Mouse (Mus musculus): ENCODE data around the gene Lypla2. TPM values are rescaled to one million over a fixed set of nuclear protein-coding genes. Genes with fewer than 3 reads are reported as not detected.
A peak's percentile ranks its signal among the peaks of the same experiment; 100 is the strongest.
"Not testable (repeated sequence)": the region's sequence is repeated elsewhere in the genome, so short reads cannot be mapped to it uniquely, and the experiment has no call there.

Lypla2 gene
- 10 to 100 TPM; 25.2 to 29.8 TPM for total RNA-seq (2021)
- long read RNA-seq, experiment 1, transcript Lypla2-201 (10 exons, 1,626 nt): major isoform, 48 of 53 reads
- long read RNA-seq, experiment 1, partial matches to known transcripts: 1 of 53 reads
- long read RNA-seq, experiment 1, other reads (novel, unspliced or antisense): 4 of 53 reads
- long read RNA-seq, experiment 2, transcript Lypla2-201 (10 exons, 1,626 nt): major isoform, 45 of 49 reads
- long read RNA-seq, experiment 2, partial matches to known transcripts: 0 of 49 reads
- long read RNA-seq, experiment 2, other reads (novel, unspliced or antisense): 2 of 49 reads

- peak; percentile 91 for DNase-seq (ENCODE audit: low spot score)
These were observed at the start of gene Lypla2 for GRCm38 (mm10) chr4:135972556-135972906. Gene Lypla2, minus strand, starts transcription at chr4:135972626.

GRCm38 (mm10) chr4:136021549-136022047, 49.2 kb upstream of the Lypla2 start, which contains the start of gene Eloa:
Gene Eloa, minus strand, starts transcription at chr4:136021763.
- DNase-seq (ENCODE audit: low spot score): peak; percentile 100

GRCm38 (mm10) chr4:136020743-136021548, 48.5 kb upstream of the Lypla2 start:
- DNase-seq (ENCODE audit: low spot score): peak; percentile 10

GRCm38 (mm10) chr4:136016059-136016602, 43.7 kb upstream of the Lypla2 start:
- DNase-seq (ENCODE audit: low spot score): no peak

GRCm38 (mm10) chr4:136010586-136010985, 38.2 kb upstream of the Lypla2 start:
- DNase-seq (ENCODE audit: low spot score): no peak

GRCm38 (mm10) chr4:136008782-136009447, 36.5 kb upstream of the Lypla2 start:
- DNase-seq (ENCODE audit: low spot score): no peak

GRCm38 (mm10) chr4:136006821-136007220, 34.4 kb upstream of the Lypla2 start:
- DNase-seq (ENCODE audit: low spot score): no peak

GRCm38 (mm10) chr4:136004921-136005320, 32.5 kb upstream of the Lypla2 start:
- no peak for DNase-seq (ENCODE audit: low spot score)

- no peak for DNase-seq (ENCODE audit: low spot score)
These were observed 31.8 kb upstream of the Lypla2 start for GRCm38 (mm10) chr4:136004107-136004675.

- DNase-seq (ENCODE audit: low spot score): no peak
These were observed 22.7 kb upstream of the Lypla2 start for GRCm38 (mm10) chr4:135995118-135995517.

GRCm38 (mm10) chr4:135993941-135994340, 21.5 kb upstream of the Lypla2 start:
- DNase-seq (ENCODE audit: low spot score): no peak

GRCm38 (mm10) chr4:135987714-135988113, 15.3 kb upstream of the Lypla2 start:
- DNase-seq (ENCODE audit: low spot score): no peak

GRCm38 (mm10) chr4:135986943-135987710, 14.7 kb upstream of the Lypla2 start, which contains the start of gene Pithd1:
Gene Pithd1, minus strand, starts transcription at chr4:135987264.
- peak; percentile 91 for DNase-seq (ENCODE audit: low spot score)

- DNase-seq (ENCODE audit: low spot score): peak; percentile 15
These were observed 14.0 kb upstream of the Lypla2 start for GRCm38 (mm10) chr4:135986301-135986942.

GRCm38 (mm10) chr4:135985769-135986168, 13.3 kb upstream of the Lypla2 start:
- no peak for DNase-seq (ENCODE audit: low spot score)

- DNase-seq (ENCODE audit: low spot score): no peak
These were observed 12.8 kb upstream of the Lypla2 start for GRCm38 (mm10) chr4:135985193-135985592.

- DNase-seq (ENCODE audit: low spot score): no peak
These were observed 12.1 kb upstream of the Lypla2 start for GRCm38 (mm10) chr4:135984556-135984955.

GRCm38 (mm10) chr4:135981524-135982063, 9.2 kb upstream of the Lypla2 start:
- no peak for DNase-seq (ENCODE audit: low spot score)

GRCm38 (mm10) chr4:135980223-135980622, 7.8 kb upstream of the Lypla2 start:
- DNase-seq (ENCODE audit: low spot score): not testable (repeated sequence)

- no peak for DNase-seq (ENCODE audit: low spot score)
These were observed 3.7 kb upstream of the Lypla2 start for GRCm38 (mm10) chr4:135976146-135976545.
